ENCODE assay signal across 8 mouse cellular contexts in the genomic region with DNA sequence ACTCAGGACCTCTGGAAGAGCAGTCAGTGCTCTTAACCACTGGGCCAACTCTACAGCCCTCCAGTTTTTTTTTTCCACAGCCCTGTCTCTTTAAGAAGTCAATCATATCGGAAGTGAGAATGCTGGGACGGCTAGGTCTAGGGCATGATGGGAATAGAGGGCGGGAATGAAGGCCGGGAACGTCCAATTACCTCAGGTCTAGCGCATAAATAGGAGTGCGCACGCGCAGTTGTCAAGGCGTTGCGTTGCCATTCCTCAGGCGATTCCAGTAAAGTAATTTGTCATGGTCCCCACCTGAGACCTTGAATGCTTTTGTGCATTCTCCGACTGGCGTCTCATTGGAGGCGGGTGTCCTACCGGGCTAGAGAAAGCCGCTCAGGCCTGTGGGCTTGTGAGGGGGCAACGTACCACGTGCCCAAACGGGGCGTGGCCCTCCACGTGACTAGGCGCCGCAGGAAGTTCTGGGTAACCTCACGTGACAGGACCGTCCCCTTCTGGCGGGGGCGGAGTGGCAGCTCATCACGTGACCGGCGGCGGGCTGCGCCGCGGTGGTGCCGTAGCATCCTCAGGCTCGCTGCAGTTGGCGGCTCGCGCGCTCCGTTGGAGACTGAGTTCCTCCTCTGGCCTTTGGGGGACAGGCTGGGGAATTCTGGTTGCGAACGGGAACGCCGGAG. TPM values are rescaled to one million over a fixed set of nuclear protein-coding genes. Genes with fewer than 3 reads are reported as not detected.
DNase-seq lines count a peak whose midpoint lies in the region; TF ChIP-seq lines count a peak whose summit lies in the region.

A gene (plus strand): TSS at position 509 of the 674 bp plus-strand sequence.

- DNase-seq in adrenal gland, adult 18-20 months (ENCODE audit: low spot score in 2 of 2), result peak; percentile 90 to 92
- DNase-seq in embryo, embryonic 10.5 days (ENCODE audit: low spot score), result peak; percentile 98
- peak; percentile 94 for DNase-seq in gastrocnemius, postnatal 10 days
- DNase-seq in hindlimb bud, embryonic 11.5 days (ENCODE audit: extremely low spot score, low read depth, low spot score), result peak; percentile 87
- DNase-seq in left cerebral cortex, adult 2 months (ENCODE audit: extremely low spot score in 1 of 2, low spot score in 2 of 2), result peak; percentile 93 to 94
- peak; percentile 95 for DNase-seq in right cerebral cortex, adult 18-20 months
- peak; percentile 94 for DNase-seq in urinary bladder, adult 2 months (ENCODE audit: low spot score)

- peak within 1 kb of the TSS; percentile 92 for H3K27ac ChIP-seq in left cerebral cortex, adult 2 months
- H3K27ac ChIP-seq in macrophage, result peak within 1 kb of the TSS; percentile 87

- H3K36me3 ChIP-seq in macrophage (ENCODE audit: inconsistent target), result no peaks in the 10 kb centered on the region

- H3K4me3 ChIP-seq in left cerebral cortex, adult 2 months, result peak within 1 kb of the TSS; percentile 52
- H3K4me3 ChIP-seq in macrophage (ENCODE audit: inconsistent target), result peak within 1 kb of the TSS; percentile 63

- no peak; the same call in 1 of the 2 replicates for TF ChIP-seq CTCF in left cerebral cortex, adult 2 months (IDR thresholded peaks at IDR 0.05)

- peaks cover 17% of the 10 kb centered on the region; the same call in 1 of the 2 replicates for H3K79me2 ChIP-seq in macrophage (ENCODE audit: inconsistent target)

- intact Hi-C loops in left cerebral cortex, adult 2 months (cut with DNase I), result loop anchor here (2.0 to 5.0 kb wide), 2 partner anchors 92 to 1020 kb away; a partner anchor contains a TSS

- whole genome bisulfite sequencing in macrophage (ENCODE audit: missing documents), result under 1% methylated on average over 46 of the region's 46 CpGs

RNA-seq across cellular contexts. Expression of the gene that starts here (rescaled TPM):
- total RNA-seq in adrenal gland, adult 18-20 months (2021), result 10 to 100 TPM; 13.4 to 17.3 TPM
- total RNA-seq in gastrocnemius, postnatal 10 days (2021), result 1 to 10 TPM; 7.9 to 9.8 TPM
- 10 to 100 TPM; 31.8 to 35.8 TPM for total RNA-seq in left cerebral cortex, adult 2 months (2021)
- 100 to 1,000 TPM in 19 of 26 experiments, 10 to 100 TPM in 7; 21.9 to 212 (median 158) TPM for total RNA-seq in macrophage (2018; cell fraction: chromatin; rRNA removed)
- 10 to 100 TPM in 5 of 26 experiments, 1 to 10 TPM in 21; 2.1 to 12.8 (median 7.6) TPM for total RNA-seq in macrophage (2018; cell fraction: cytosol; rRNA removed)
- 100 to 1,000 TPM in 5 of 26 experiments, 10 to 100 TPM in 21; 14.1 to 122 (median 73.5) TPM for total RNA-seq in macrophage (2018; cell fraction: nucleus; rRNA removed)
- polyA plus RNA-seq in macrophage (2018), result 7.1 to 12.6 TPM (median 10.1 TPM) in 3 replicates
- polyA plus RNA-seq in urinary bladder, adult 2 months (2012; rRNA removed), result 22.5 and 27.3 TPM in 2 replicates

Comparison
In these comparisons a context has a peak if more than half of its experiments do, and no peak if none do; other contexts are left out.
1. Peak in every context shown above with its lines: DNase-seq, H3K4me3 ChIP-seq and H3K27ac ChIP-seq.